Mouse (Mus musculus) cerebellum, adult 2 months (tissue): ENCODE measurements around the gene Wdr18. TPM values are rescaled to one million over a fixed set of nuclear protein-coding genes. Genes with fewer than 3 reads are reported as not detected.
A peak's percentile ranks its signal among the peaks of the same experiment; 100 is the strongest.

Source experiments
- DNase-seq, 2 experiments: peaks; one replicate each; pipeline ENCODE4 v3.0.0; 2021
- H3K27ac ChIP-seq: fragments of 200-500 bp; 2 replicates; pipeline ENCODE4 v1.5.1; 2012; ENCODE audit warnings: low read length, control low read depth, inconsistent platforms; ENCODE audit not compliant: insufficient read depth
- H3K27me3 ChIP-seq: fragments of 200-500 bp; 2 replicates; pipeline ENCODE4 v1.6.1; 2012; ENCODE audit warnings: inconsistent platforms, mild to moderate bottlenecking, low read length, moderate library complexity; ENCODE audit not compliant: control insufficient read depth, insufficient read depth
- H3K4me1 ChIP-seq: fragments of 200-500 bp; 2 replicates; pipeline ENCODE4 v1.6.1; 2011; ENCODE audit warnings: low read length; ENCODE audit not compliant: control insufficient read depth, insufficient read depth
- H3K4me3 ChIP-seq: fragments of 200-500 bp; replicated peaks from 2 replicates; pipeline ENCODE3; 2011; ENCODE audit warnings: mild to moderate bottlenecking, low read depth, low read length, control low read depth; ENCODE audit not compliant: insufficient read depth
- CTCF ChIP-seq: fragments of 200-500 bp; IDR thresholded peaks from 2 replicates; pipeline ENCODE4 v1.5.1; 2011; ENCODE audit warnings: low read depth, mild to moderate bottlenecking, control low read depth, low read length, moderate library complexity, borderline replicate concordance; ENCODE audit not compliant: insufficient read depth
- POLR2A ChIP-seq: fragments of 200-500 bp; IDR thresholded peaks from 2 replicates; pipeline ENCODE4 v1.6.1; 2011; ENCODE audit warnings: low read length, control low read depth, borderline replicate concordance; ENCODE audit not compliant: insufficient read depth
- WGBS: fragments of 180-500 bp; shearing (Covaris S2); methylation state at CpG from one replicate; pipeline ENCODE4 v1.1.7; 2018; 5-methylcytosine and 5-hydroxymethylcytosine counted together
- polyA plus RNA-seq: library from polyadenylated mRNA; depleted of rRNA; stranded (reverse); fragments of >200 nt; gene quantifications from 2 replicates; pipeline ENCODE4 v1.2.3, GENCODE M21; 2012

The Wdr18 gene
- polyA plus RNA-seq, 1 experiment: 57.4 TPM

GRCm38 (mm10) chr10:79986232-79986878 lies 26.4 kb downstream of the Wdr18 start:
- Histone ChIP-seq H3K4me3 (peak overlapping the region; percentile 81), H3K4me1 (peaks cover 19% of the 10 kb centered on the region), H3K27me3 (no peaks in the 10 kb centered on the region), H3K27ac (peak overlapping the region; percentile 97)
- peak; percentile 53 to 56 for DNase-seq
- TF ChIP-seq POLR2A: no peak
- TF ChIP-seq CTCF: no peak
- WGBS: 21% methylated on average over 6 of the region's 6 CpGs

GRCm38 (mm10) chr10:79986963-79987362 lies 27.0 kb downstream of the Wdr18 start:
- Histone ChIP-seq H3K27me3 (no peaks in the 10 kb centered on the region), H3K4me3 (no peak overlapping the region), H3K27ac (no peak overlapping the region), H3K4me1 (peaks cover 15% of the 10 kb centered on the region; the same call in 1 of the 2 replicates)
- DNase-seq: peak; percentile 82 to 90
- TF ChIP-seq POLR2A (no peak), CTCF (peak; percentile 83)
- 4% methylated on average over 11 of the region's 11 CpGs for WGBS

DNA sequence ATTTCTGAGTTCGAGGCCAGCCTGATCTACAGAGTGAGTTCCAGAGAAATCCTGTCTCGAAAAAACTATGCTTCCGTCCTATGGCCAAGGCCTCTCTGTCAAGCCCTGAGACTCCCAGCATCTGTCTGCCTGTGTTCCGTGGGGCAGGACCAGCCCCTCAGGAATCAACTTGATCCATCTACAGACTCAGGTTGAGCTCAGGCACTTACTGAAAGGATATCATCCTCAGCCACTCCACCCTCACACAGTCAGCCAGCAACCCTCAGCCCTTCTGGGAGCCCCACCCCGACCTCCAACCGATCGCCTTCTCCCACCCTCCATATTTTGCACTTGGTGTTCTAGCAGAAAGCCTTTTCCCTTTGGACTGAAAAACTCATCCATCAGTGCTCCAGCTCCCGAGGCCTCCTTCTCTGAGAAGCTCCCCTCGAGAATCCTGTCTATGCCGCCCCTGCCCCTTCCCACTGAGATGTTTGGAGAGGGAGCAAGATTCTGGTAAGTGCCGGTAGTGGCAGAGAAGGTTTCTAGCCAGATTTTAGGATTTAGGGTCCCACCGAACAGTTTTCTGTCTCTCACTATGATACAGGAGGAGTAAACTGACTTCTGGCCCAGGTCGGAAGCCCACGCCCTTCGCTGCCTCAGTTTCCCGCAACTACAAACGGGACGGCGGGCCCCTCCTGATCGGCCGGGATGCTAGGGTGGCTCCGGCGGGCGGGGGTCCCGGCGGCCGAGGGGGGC lies 28.0 kb downstream of the Wdr18 start:
- WGBS: 19% methylated on average over 27 of the region's 27 CpGs
- Histone ChIP-seq H3K4me1 (peaks cover 8% of the 10 kb centered on the region; the same call in 1 of the 2 replicates), H3K27me3 (no peaks in the 10 kb centered on the region), H3K4me3 (no peak overlapping the region), H3K27ac (no peak overlapping the region)
- no peak for TF ChIP-seq CTCF
- TF ChIP-seq POLR2A: no peak
- no peak for DNase-seq

DNA sequence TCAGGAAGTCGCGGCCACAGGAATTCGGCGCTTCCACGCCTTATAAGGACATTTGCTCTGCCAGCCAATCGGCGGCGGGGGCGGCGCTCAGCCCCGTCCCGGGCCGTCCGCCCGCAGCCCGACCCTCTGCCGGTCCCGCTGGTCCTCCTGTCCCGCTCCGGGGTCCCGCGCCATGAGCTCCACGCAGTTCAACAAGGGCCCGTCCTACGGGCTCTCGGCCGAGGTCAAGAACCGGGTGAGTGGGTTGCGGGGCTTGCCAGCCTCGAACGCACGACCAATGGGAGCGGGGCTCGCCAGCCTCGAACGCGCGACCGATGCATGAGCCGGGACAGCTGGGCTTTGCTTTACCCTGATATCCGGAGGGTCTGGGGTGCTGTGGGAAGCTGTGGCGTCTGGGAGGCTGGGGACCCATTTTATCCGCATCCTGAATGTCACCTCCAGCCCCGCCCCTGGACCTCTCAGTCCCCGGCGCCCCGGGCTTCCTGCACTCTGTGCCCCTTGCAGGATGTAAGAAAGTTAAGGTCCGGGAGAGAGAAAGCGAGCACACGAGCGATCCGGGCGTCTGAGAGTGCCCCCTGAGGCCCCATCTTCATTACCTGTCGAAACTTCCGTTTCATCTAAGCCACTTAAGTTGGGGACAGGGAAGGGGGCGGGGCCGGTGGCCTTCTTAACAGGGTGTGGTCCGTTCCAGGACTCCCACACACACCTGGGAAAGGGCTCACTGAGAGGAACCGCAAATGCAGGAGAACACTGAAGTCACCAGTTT lies 28.7 kb downstream of the Wdr18 start, which contains the start of gene Cnn2:
Gene Cnn2, plus strand, starts transcription at position 79 of the 766 bp plus-strand sequence.
- Histone ChIP-seq H3K27me3 (no peaks in the 10 kb centered on the region), H3K27ac (no peak within 1 kb of the TSS), H3K4me3 (no peak within 1 kb of the TSS), H3K4me1 (peaks cover 6% of the 10 kb centered on the region; the same call in 1 of the 2 replicates)
- TF ChIP-seq POLR2A: no peak
- no peak for TF ChIP-seq CTCF
- no peak for DNase-seq
- WGBS: 1% methylated on average over 59 of the region's 59 CpGs

DNA sequence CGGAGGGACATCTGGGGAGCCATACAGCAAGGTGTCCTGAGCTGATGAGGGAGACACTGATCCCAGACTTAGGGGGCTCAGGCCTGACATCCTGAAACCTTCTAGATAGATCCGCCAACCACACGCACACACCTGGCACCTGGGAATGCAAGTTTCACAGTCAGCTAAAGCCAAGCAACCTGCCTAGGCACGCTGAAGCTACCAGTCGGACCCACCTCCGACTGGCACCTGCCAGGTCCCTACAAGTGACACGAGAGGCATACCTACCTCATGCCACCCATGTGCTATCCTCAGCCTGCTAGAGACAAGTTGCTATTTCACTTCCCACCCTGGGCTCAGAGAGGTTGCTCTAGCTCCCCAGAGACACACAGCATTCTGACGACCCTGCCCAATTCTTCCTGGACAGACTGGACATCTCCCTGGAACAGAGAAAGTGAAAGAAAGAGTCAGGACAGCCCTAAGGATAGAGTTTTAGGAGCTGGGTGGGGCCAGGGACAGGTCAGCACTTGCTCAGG lies 29.4 kb downstream of the Wdr18 start:
- Histone ChIP-seq H3K27ac (no peak overlapping the region), H3K4me3 (no peak overlapping the region), H3K27me3 (no peaks in the 10 kb centered on the region), H3K4me1 (peaks cover 6% of the 10 kb centered on the region; the same call in 1 of the 2 replicates)
- WGBS: 41% methylated on average over 8 of the region's 8 CpGs
- DNase-seq: no peak
- no peak for TF ChIP-seq POLR2A
- no peak for TF ChIP-seq CTCF

GRCm38 (mm10) chr10:79989870-79990269 lies 29.9 kb downstream of the Wdr18 start:
- Histone ChIP-seq H3K27me3 (no peaks in the 10 kb centered on the region), H3K27ac (no peak overlapping the region), H3K4me3 (no peak overlapping the region), H3K4me1 (peaks cover 6% of the 10 kb centered on the region; the same call in 1 of the 2 replicates)
- DNase-seq: no peak
- 16% methylated on average over 15 of the region's 15 CpGs for WGBS
- TF ChIP-seq CTCF (no peak), POLR2A (no peak)

GRCm38 (mm10) chr10:79991099-79991498 lies 31.1 kb downstream of the Wdr18 start:
- Histone ChIP-seq H3K27ac (no peak overlapping the region), H3K4me3 (no peak overlapping the region), H3K27me3 (no peaks in the 10 kb centered on the region), H3K4me1 (peaks cover 4% of the 10 kb centered on the region; the same call in 1 of the 2 replicates)
- WGBS: 61% methylated on average over 12 of the region's 12 CpGs
- no peak for DNase-seq
- no peak for TF ChIP-seq CTCF
- no peak for TF ChIP-seq POLR2A
